Mouse (Mus musculus): ENCODE measurements at regions not wholly inside any gene's neighbourhood (a gene's known extent, or its start where the extent isn't known, plus 50 kb on each side); places are given as distances from the start of the nearest gene placed in this dataset.

DNA sequence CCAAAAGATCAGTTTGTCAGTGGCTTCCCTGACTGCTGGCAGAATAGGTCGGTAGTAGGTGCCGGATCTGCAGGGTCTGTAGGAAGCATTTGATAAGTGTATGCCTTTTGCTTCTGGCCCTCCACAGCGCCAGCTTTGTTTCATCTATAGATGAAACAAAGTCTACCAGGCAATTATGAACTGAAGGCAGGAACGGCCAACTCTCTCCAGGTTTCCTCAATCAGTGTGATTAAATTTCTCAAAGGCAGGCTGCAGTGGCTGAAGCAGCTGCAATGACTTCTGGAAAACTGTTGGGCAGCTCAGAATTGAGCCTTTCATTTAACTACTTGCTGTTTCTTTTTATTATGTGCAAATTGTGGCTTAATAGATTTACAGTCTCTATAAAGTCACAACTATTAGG lies 1526.1 kb downstream of the 4930444P10Rik start:
- no peak for TF ChIP-seq CTCF (IDR thresholded peaks at IDR 0.05; ENCODE audit: low read depth)
- no peak for TF ChIP-seq EP300 (optimal IDR thresholded peaks at IDR 0.05)

Measured in stomach, postnatal 0 days (tissue).